Mouse (Mus musculus) limb, embryonic 12.5 days (tissue): ENCODE results near the gene S100a14. TPM values are rescaled to one million over a fixed set of nuclear protein-coding genes. Genes with fewer than 3 reads are reported as not detected.
A peak's percentile ranks its signal among the peaks of the same experiment; 100 is the strongest.

ENCODE experiments used
- ATAC-seq: fragments of 200-750 bp; cut with Nextera tagmentation; 2 replicates; pipeline ENCODE4 v1.8.0; 2017; ENCODE audit warnings: low read depth, moderate TSS enrichment; ENCODE audit not compliant: insufficient number of reproducible peaks, insufficient read depth, low FRiP score, low TSS enrichment
- H3K27ac ChIP-seq: fragments of 300-500 bp; sonication (generic); 2 replicates; pipeline ENCODE4 v1.5.1; 2016; ENCODE audit warnings: mild to moderate bottlenecking, moderate library complexity
- H3K27me3 ChIP-seq: fragments of 300-500 bp; sonication (generic); 2 replicates; pipeline ENCODE4 v1.6.1; 2016; ENCODE audit warnings: mild to moderate bottlenecking, moderate library complexity
- H3K36me3 ChIP-seq: fragments of 300-500 bp; sonication (generic); 2 replicates; pipeline ENCODE4 v1.6.1; 2016; ENCODE audit warnings: mild to moderate bottlenecking, moderate library complexity
- H3K4me1 ChIP-seq: fragments of 300-500 bp; sonication (generic); replicated peaks from 2 replicates; pipeline ENCODE4 v1.6.1; 2016
- H3K4me2 ChIP-seq: fragments of 300-500 bp; sonication (generic); 2 replicates; pipeline ENCODE4 v1.6.1; 2016; ENCODE audit warnings: mild to moderate bottlenecking, moderate library complexity
- H3K4me3 ChIP-seq: fragments of 300-500 bp; sonication (generic); replicated peaks from 2 replicates; pipeline ENCODE4 v1.5.1; 2016; ENCODE audit warnings: mild to moderate bottlenecking
- H3K9ac ChIP-seq: fragments of 300-500 bp; sonication (generic); replicated peaks from 2 replicates; pipeline ENCODE4 v1.6.1; 2016; ENCODE audit warnings: mild to moderate bottlenecking, moderate library complexity
- H3K9me3 ChIP-seq: fragments of 300-500 bp; sonication (generic); 2 replicates; pipeline ENCODE4 v1.6.1; 2016; ENCODE audit warnings: mild to moderate bottlenecking, moderate library complexity
- WGBS: fragments of 180-500 bp; shearing (Covaris S2); methylation state at CpG from one replicate; pipeline ENCODE4 v1.1.7; 2016; 5-methylcytosine and 5-hydroxymethylcytosine counted together
- polyA plus RNA-seq: library from polyadenylated mRNA; unstranded; fragments of >200 nt; fragmentation: Nextera tagmentation; extraction: Ambion mirVana; gene quantifications from 2 replicates; pipeline ENCODE4 v1.2.1, GENCODE M21; 2016

Gene S100a14
- polyA plus RNA-seq, 1 experiment from 2014 or later = 0.20 TPM

DNA sequence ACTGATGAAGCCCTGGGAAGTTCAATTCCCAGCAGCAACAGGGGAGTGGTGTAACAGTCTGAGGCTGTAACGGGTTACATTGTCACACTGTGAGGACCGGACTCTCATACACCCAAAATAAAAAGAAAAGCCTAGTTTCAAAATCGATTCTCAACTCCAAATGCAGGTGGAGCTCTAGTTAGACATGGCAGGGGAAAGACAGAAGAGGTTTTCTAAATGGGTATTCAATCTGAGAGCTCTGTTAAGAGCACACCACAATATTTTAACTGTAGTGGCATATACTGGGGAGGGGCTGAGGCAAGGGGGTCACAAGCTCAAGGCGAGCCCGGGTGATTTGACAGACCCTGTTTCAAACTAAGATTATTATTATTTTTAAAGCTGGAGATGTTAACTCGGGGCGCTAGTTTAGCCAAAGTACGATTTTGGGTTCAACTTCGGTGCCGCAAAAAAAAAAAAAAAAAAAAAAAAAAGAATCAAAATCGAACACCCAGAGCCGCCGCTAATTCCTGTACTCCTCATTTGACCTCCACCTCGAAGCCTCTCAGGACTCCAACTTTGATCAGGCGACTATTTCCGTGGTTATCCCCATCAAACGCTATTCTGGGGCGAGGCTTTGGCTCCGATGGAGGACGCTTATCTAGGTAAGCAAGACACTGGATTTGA is 18.2 kb upstream of the S100a14 start:
- H3K9me3 ChIP-seq = no peaks in the 10 kb centered on the region
- WGBS = 3% methylated on average over 20 of the region's 20 CpGs
- peaks cover 22% of the 10 kb centered on the region for H3K4me1 ChIP-seq
- peaks cover 47% of the 10 kb centered on the region for H3K36me3 ChIP-seq
- H3K27me3 ChIP-seq = peaks cover 15% of the 10 kb centered on the region
- peak overlapping the region; percentile 94 for H3K9ac ChIP-seq
- peak overlapping the region; percentile 92; the same call in 1 of the 2 replicates for H3K27ac ChIP-seq
- peak overlapping the region; percentile 69 for H3K4me3 ChIP-seq
- peak overlapping the region; percentile 61 for H3K4me2 ChIP-seq
- no peak for ATAC-seq

DNA sequence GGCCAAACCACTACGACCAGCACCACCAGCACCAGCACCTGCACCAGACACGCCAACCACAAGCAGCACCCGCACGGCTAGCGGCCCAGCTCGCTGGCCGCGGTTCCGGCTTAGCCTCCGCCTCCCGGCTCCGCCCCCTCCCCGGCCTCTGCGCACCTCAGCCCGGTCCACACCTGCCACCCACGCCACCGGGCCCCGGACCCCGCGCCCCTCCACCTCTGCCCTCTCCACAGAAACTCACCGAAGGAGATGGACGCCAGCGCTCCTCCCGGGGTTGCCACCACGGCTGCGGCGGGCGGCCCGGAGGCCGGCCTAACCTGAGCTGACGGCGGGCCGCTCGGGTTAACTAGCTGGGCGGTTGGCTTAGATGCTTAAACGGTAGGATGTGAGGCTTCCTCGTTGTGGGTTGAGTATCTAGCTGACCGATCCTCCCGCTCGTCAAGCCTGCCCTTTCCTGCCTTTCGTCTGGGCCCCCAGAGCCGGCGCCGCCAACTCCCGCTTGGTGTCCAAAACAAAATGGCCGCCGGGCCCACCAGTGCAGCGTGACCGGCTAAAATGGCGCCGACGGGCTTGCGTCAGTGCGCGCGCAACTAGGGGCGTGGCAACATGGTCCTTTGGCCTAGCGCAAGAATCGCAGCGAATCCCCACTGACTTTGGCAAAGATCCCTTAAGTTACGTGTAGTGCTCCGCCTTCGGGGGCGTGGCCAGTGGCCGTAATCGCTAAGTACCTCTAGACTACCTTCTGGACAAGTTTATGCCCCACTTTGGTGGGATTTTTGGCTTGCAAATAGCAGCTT is 17.5 kb upstream of the S100a14 start, which contains the start of gene Chtop:
Gene Chtop (minus strand): TSS at position 549 of the 797 bp plus-strand sequence.
- Histone ChIP-seq H3K36me3 (peaks cover 39% of the 10 kb centered on the region), H3K9me3 (no peaks in the 10 kb centered on the region), H3K27ac (peak within 1 kb of the TSS; percentile 92), H3K27me3 (peaks cover 23% of the 10 kb centered on the region), H3K9ac (peak within 1 kb of the TSS; percentile 94), H3K4me3 (peak within 1 kb of the TSS; percentile 69), H3K4me1 (peaks cover 24% of the 10 kb centered on the region), H3K4me2 (peak within 1 kb of the TSS; percentile 61)
- WGBS = under 1% methylated on average over 66 of the region's 66 CpGs
- peak; percentile 87 for ATAC-seq

DNA sequence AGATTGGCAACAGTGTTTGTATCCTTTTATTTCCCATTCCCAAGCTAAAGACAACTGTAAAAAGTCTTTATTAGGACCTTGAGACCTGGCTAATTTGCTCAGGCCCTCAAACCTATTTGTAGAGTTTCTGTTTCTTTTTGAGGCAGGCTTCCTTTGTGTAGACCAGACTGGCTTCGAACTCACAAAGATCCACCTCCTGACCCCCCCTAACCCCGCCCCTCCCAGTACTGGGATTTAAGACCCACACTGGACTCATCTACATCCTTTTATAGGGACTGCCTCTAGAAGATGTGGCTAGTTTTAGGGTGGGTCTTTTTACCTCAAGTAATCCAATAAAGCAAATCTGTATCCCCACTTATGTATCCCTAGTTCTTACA is 16.9 kb upstream of the S100a14 start:
- 19% methylated on average over 2 of the region's 2 CpGs for WGBS
- ATAC-seq = no peak
- Histone ChIP-seq H3K9ac (no peak overlapping the region), H3K36me3 (peaks cover 34% of the 10 kb centered on the region), H3K27me3 (peaks cover 25% of the 10 kb centered on the region), H3K9me3 (no peaks in the 10 kb centered on the region), H3K4me2 (peak overlapping the region; percentile 48), H3K4me3 (peak overlapping the region; percentile 69), H3K4me1 (peaks cover 27% of the 10 kb centered on the region), H3K27ac (peak overlapping the region; percentile 92)

- Histone ChIP-seq H3K27ac (no peak overlapping the region), H3K9ac (no peak overlapping the region), H3K4me3 (no peak overlapping the region), H3K4me2 (no peak overlapping the region), H3K36me3 (peaks cover 8% of the 10 kb centered on the region), H3K4me1 (peaks cover 22% of the 10 kb centered on the region), H3K9me3 (no peaks in the 10 kb centered on the region), H3K27me3 (peaks cover 25% of the 10 kb centered on the region)
- 83% methylated on average over 5 of the region's 5 CpGs for WGBS
- ATAC-seq = no peak
Measured at GRCm38 (mm10) chr3:90512276-90512675, 14.4 kb upstream of the S100a14 start.

GRCm38 (mm10) chr3:90512948-90513642 is 13.6 kb upstream of the S100a14 start:
- H3K27me3 ChIP-seq = peaks cover 25% of the 10 kb centered on the region
- 77% methylated on average over 9 of the region's 9 CpGs for WGBS
- H3K4me3 ChIP-seq = no peak overlapping the region
- no peak for ATAC-seq
- 0 out of 2 replicates have a peak overlapping the region, but pooled peaks have one; percentile 74 for H3K4me2 ChIP-seq
- no peak overlapping the region for H3K27ac ChIP-seq
- no peak overlapping the region for H3K9ac ChIP-seq
- H3K9me3 ChIP-seq = no peaks in the 10 kb centered on the region
- 0 out of 2 replicates have a peak, but pooled peaks cover 4% of the 10 kb centered on the region for H3K36me3 ChIP-seq
- peaks cover 14% of the 10 kb centered on the region for H3K4me1 ChIP-seq

GRCm38 (mm10) chr3:90513796-90514590 is 12.7 kb upstream of the S100a14 start, which contains the start of the genes S100a1 and S100a13:
Gene S100a1 (minus strand): TSS chr3:90514392.
Gene S100a13 (plus strand): TSS chr3:90514435.
- H3K9ac ChIP-seq = peak within 1 kb of the TSS; percentile 46
- no peak within 1 kb of the TSS for H3K27ac ChIP-seq
- peaks cover 25% of the 10 kb centered on the region for H3K27me3 ChIP-seq
- no peak for ATAC-seq
- peak within 1 kb of the TSS; percentile 35 for H3K4me3 ChIP-seq
- 5% methylated on average over 25 of the region's 25 CpGs for WGBS
- H3K9me3 ChIP-seq = no peaks in the 10 kb centered on the region
- peaks cover 11% of the 10 kb centered on the region; the same call in 1 of the 2 replicates for H3K4me1 ChIP-seq
- H3K36me3 ChIP-seq = 0 out of 2 replicates have a peak, but pooled peaks cover 4% of the 10 kb centered on the region
- peak within 1 kb of the TSS; percentile 74 for H3K4me2 ChIP-seq

- Histone ChIP-seq H3K36me3 (0 out of 2 replicates have a peak, but pooled peaks cover 4% of the 10 kb centered on the region), H3K9me3 (no peaks in the 10 kb centered on the region), H3K4me2 (peak overlapping the region; percentile 74), H3K27ac (no peak overlapping the region), H3K27me3 (peaks cover 25% of the 10 kb centered on the region), H3K4me3 (peak overlapping the region; percentile 35), H3K9ac (peak overlapping the region; percentile 46; the same call in 1 of the 2 replicates), H3K4me1 (peaks cover 11% of the 10 kb centered on the region; the same call in 1 of the 2 replicates)
- WGBS = 2% methylated on average over 10 of the region's 10 CpGs
- peak; percentile 56; the same call in 1 of the 2 replicates for ATAC-seq
Measured at GRCm38 (mm10) chr3:90514691-90515090, 12.0 kb upstream of the S100a14 start.

DNA sequence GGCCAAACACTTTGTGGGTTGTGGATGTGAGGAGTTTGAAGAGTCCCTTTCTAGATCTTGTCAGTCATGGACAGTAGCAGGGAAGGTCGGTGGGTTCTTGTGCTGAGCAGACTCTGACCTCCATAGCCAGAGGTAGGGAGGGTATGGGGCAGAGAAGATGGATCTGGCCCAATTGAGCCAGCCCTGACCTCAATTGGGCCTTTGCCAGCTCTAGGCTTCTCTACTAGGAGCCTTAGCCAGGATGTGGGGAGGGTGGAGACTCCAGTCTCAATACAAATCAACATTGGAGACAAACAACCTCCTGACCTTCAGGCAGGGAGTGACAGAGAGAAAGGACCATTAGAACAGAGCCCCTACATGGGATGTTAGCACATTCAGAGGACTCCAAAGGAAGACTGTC is 11.4 kb upstream of the S100a14 start:
- 0 out of 2 replicates have a peak, but pooled peaks have one; percentile 11 for ATAC-seq
- 42% methylated on average over 1 of the region's 1 CpGs for WGBS
- Histone ChIP-seq H3K36me3 (0 out of 2 replicates have a peak, but pooled peaks cover 4% of the 10 kb centered on the region), H3K9me3 (no peaks in the 10 kb centered on the region), H3K9ac (peak overlapping the region; percentile 46; the same call in 1 of the 2 replicates), H3K4me2 (peak overlapping the region; percentile 74), H3K27me3 (peaks cover 25% of the 10 kb centered on the region), H3K27ac (no peak overlapping the region), H3K4me1 (peaks cover 11% of the 10 kb centered on the region; the same call in 1 of the 2 replicates), H3K4me3 (peak overlapping the region; percentile 35)

DNA sequence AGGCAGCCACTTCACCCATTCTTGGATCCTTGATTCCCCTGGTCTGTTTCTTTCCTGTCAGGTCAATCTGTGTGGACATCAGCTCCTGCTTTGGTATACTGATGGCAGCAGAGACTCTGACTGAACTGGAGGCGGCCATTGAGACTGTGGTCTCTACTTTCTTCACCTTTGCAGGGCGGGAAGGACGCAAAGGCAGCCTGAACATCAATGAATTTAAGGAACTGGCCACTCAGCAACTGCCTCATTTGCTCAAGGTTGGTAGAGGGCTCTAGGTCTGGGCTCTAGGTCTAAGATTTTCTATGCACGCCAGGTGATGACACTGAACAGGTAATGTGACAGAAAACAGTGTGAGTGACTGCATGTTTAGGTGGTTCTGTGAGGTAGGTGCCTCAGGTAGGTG is 10.9 kb upstream of the S100a14 start:
- 87% methylated on average over 4 of the region's 4 CpGs for WGBS
- Histone ChIP-seq H3K4me2 (no peak overlapping the region), H3K9me3 (no peaks in the 10 kb centered on the region), H3K4me3 (no peak overlapping the region), H3K27ac (no peak overlapping the region), H3K4me1 (peaks cover 11% of the 10 kb centered on the region; the same call in 1 of the 2 replicates), H3K27me3 (peaks cover 25% of the 10 kb centered on the region), H3K9ac (no peak overlapping the region), H3K36me3 (0 out of 2 replicates have a peak, but pooled peaks cover 4% of the 10 kb centered on the region)
- ATAC-seq = no peak

- no peak for ATAC-seq
- Histone ChIP-seq H3K4me1 (peaks cover 11% of the 10 kb centered on the region; the same call in 1 of the 2 replicates), H3K4me2 (no peak overlapping the region), H3K9ac (no peak overlapping the region), H3K4me3 (no peak overlapping the region), H3K9me3 (no peaks in the 10 kb centered on the region), H3K27me3 (peaks cover 17% of the 10 kb centered on the region), H3K36me3 (no peaks in the 10 kb centered on the region), H3K27ac (no peak overlapping the region)
- WGBS = 81% methylated on average over 4 of the region's 4 CpGs
Measured at GRCm38 (mm10) chr3:90517711-90518110, 8.9 kb upstream of the S100a14 start.
